Mouse (Mus musculus) liver, postnatal 0 days (tissue): ENCODE measurements around the gene Trpv6.

Experiments used
- CTCF ChIP-seq: sonication (generic); IDR thresholded peaks from 2 replicates; pipeline ENCODE4 v1.5.1; 2016; ENCODE audit warnings: antibody characterized with exemption, low read depth
- EP300 ChIP-seq: IDR thresholded peaks from 2 replicates; pipeline ENCODE4 v1.6.1; 2016; ENCODE audit warnings: antibody characterized with exemption, low read depth, mild to moderate bottlenecking

DNA sequence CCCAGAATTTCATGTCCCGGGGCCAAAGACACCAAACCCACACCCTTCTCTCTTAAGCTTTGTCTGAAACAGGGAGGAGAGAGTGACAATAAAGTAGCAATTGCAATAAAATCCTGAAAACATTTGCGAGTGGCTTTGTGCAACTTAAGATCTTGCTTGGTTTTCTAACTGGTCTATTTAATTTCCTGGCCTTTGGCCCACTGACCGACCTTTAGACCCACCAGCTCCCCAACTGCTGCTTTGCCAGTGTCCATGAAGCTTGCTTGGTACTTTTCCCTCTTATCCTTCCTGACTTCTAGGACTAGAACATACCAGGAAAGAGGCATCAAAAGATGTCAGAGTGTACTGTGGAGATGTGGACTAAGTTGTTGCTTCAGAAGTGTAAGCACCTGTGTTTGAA lies 49.4 kb upstream of the Trpv6 start:
- no peak for TF ChIP-seq CTCF
- no peak for TF ChIP-seq EP300
